Mouse (Mus musculus) gastrocnemius, postnatal 36 days (tissue): ENCODE measurements around the gene Srpk2. TPM values are rescaled to one million over a fixed set of nuclear protein-coding genes. Genes with fewer than 3 reads are reported as not detected.
"Not testable (repeated sequence)": the region's sequence is repeated elsewhere in the genome, so short reads cannot be mapped to it uniquely, and the experiment has no call there.

Experiments
- DNase-seq, 2 experiments: peaks; one replicate each; pipeline ENCODE4 v3.0.0; 2022
- intact Hi-C: fragments of 180-260 bp; cut with DNase I; formaldehyde crosslinking; loops from one replicate; pipeline ENCODE4 v1.15.1; 2025
- total RNA-seq, 2 experiments: library from RNA; stranded (reverse); gene quantifications; 2 replicates each; pipeline ENCODE4 v1.2.3; 2021

Srpk2 gene
- total RNA-seq, 2 experiments from 2014 or later: 22.2 to 30.2 TPM

DNA sequence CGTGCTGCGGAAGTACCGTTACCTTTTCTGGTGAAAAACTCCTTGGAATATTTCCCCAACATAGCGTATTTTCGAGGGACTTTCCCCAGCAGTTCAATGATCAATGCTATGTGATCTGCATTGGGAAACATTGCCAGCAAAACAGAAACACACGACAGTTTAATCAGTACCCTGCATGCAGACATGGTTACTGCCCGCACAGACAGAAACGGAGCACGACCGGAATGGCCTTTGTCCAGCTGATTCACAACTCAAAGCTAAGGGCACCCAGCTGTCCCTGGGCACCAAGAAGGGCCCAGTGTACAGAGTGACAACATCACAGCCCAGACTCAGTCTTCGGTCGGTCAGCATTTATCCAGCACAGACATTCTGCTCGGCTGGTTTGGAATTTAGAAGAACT is 170.9 kb downstream of the Srpk2 start:
- intact Hi-C loops: no loop called here

DNA sequence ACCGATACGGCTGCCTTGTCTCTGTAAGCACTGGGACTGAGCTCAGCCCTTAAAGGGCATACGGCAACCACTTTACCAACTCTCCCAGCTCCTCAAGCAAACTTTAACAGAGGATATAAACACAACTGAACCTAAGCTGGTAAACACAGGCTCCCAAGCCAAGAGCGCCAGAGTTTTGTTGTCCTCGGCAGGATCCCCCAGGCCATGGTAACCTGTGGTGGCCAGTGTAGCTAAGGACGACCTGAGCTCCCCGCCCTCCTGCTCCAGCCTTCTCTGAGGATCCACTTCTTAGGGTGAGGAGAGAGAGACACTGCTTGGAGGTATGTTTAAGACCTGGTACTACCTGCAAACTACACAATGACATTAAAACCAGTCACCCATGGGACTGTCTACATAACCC is 171.9 kb downstream of the Srpk2 start:
- no peak for DNase-seq
- intact Hi-C loops: no loop called here

More for the DNA sequence above, 170.9 kb downstream of the Srpk2 start:
- no peak for DNase-seq

- no peak for DNase-seq
- intact Hi-C loops: no loop called here
These were observed 173.0 kb downstream of the Srpk2 start for GRCm38 (mm10) chr5:23511456-23511855.

GRCm38 (mm10) chr5:23508630-23509029 is 175.8 kb downstream of the Srpk2 start:
- intact Hi-C loops: no loop called here

GRCm38 (mm10) chr5:23507210-23507609 is 177.2 kb downstream of the Srpk2 start:
- no peak for DNase-seq
- intact Hi-C loops: no loop called here

More at GRCm38 (mm10) chr5:23508630-23509029, 175.8 kb downstream of the Srpk2 start:
- no peak for DNase-seq

DNA sequence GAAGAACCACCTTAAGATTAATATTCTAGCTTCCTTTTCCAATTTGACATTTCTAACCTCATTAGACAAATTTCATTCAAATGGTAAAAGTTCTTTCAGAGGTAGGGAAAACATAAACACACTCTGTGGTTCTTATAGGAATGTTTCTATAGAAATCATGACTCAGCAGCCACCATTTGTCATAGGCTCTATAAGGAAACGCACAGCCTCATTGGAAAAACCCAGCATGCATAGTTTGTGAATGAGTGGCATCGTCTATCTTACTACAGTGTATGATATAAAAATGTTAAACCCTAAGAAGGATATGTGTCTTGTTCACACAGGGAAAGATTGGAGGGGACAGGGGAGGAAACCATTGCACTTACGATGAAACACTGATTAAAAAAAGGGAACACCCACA is 178.8 kb downstream of the Srpk2 start:
- no peak for DNase-seq
- intact Hi-C loops: no loop called here

- DNase-seq: no peak
- intact Hi-C loops: no loop called here
These were observed 182.0 kb downstream of the Srpk2 start for GRCm38 (mm10) chr5:23502317-23502937.

- intact Hi-C loops: no loop called here
- DNase-seq: no peak
These were observed 182.7 kb downstream of the Srpk2 start for GRCm38 (mm10) chr5:23501582-23502316.

DNA sequence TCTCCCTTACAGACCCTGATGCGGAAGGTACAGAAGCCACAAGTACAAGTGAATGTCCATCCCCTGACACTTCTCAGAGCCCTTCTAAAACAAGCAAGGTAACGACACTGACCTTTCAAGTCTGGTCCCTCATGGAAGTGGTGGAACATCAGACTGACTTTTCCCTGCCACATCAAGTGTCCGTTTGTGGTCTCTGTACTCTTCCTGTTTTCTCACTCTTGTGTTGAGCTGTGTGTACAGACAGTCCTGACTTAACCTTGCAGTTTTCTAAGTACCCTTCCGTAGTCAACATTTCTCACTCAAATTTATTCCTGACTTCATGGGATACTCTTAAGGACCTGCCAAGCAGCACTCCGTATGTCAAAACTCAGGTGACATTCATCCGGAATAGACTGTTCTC is 183.7 kb downstream of the Srpk2 start:
- intact Hi-C loops: no loop called here
- no peak for DNase-seq

GRCm38 (mm10) chr5:23499257-23499656 is 185.2 kb downstream of the Srpk2 start:
- no peak for DNase-seq
- intact Hi-C loops: no loop called here

DNA sequence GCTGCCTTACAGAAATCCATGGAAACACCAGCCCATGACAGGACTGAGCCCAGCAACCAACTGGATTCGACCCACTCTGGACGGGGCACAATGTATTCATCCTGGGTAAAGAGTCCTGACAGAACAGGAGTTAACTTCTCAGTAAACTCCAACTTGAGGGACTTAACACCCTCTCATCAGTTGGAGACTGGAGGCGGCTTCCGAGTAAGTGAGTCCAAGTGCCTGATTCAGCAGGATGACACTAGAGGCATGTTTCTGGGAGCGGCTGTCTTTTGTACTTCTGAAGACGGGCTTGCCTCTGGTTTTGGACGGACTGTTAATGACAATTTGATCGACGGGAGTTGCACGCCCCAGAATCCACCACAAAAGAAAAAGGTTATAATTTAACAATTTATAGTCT is 186.5 kb downstream of the Srpk2 start:
- intact Hi-C loops: no loop called here
- DNase-seq: no peak

GRCm38 (mm10) chr5:23496933-23497332 is 187.5 kb downstream of the Srpk2 start:
- intact Hi-C loops: no loop called here
- no peak for DNase-seq

- DNase-seq: no peak
- intact Hi-C loops: no loop called here
These were observed 188.0 kb downstream of the Srpk2 start for GRCm38 (mm10) chr5:23496396-23496795.

- DNase-seq: no peak
- intact Hi-C loops: no loop called here
These were observed 193.6 kb downstream of the Srpk2 start for GRCm38 (mm10) chr5:23490797-23491196.

DNA sequence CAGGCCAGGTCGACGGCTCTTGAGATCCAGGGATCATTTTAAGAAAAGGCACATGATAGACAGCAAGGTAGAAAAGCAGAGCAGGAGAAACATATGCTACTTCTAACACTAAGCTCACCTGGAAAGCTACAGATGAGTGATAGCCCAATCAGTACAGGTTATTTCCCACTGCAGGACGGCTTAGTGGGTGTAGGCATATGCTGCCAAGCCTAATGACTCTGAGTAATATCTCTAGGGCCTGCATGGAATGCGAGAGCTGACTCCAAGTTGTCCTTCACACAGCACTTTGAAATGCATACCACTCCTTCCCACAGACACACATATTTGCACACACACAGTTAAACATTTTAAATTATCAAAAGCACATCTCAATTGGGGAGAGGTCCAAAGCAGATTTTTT is 195.2 kb downstream of the Srpk2 start:
- intact Hi-C loops: no loop called here
- no peak for DNase-seq

DNA sequence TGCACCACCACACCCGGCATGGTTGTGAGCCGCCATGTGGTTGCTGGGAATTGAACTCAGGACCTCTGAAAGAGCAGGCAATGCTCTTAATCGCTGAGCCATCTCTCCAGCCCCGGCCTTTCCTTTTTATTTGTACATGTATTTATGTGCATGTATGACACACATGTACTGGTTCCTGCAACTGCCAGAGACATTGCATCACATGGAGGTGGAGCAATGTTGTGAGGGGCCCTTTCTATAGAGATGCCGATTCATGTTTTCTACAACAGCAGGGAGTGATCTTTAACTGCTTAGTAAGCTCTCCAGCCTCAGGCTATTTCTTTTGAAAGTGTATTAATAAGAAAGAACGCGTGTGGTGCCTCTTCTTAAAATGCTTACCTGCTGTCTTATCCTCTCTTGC is 200.6 kb downstream of the Srpk2 start:
- no peak for DNase-seq
- intact Hi-C loops: no loop called here

DNA sequence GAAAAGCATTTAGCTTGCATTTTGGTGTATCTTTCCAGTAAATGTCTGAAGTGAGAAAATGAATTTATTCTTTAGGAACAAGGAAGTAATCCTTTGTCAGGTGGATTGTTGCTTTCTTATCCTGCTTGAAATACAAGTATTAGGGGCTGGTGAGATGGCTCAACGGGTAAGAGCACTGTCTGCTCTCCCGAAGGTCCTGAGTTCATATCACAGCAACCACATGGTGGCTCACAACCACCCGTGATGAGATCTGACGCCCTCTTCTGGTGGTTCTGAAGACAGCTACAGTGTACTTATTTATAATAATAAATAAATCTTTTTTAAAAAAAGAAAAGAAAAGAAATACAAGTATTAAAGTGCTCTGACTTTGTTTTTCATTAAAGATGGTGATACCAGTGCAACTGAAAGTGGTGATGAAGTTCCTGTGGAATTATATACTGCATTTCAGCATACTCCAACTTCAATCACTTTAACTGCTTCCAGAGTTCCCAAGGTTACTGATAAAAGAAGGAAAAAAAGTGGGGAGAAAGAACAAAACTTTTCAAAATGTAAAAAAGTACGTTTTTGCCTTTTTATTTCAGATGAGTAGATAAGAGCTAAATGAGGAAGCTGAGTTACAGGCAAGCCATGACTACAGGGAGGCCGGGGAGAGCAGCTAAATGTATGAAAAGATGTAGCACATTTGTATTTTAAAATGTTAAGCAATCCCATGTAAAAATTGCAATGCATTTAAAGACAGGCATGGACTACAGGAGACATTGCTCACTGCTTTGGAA is 211.1 kb downstream of the Srpk2 start:
- DNase-seq: no peak
- intact Hi-C loops: loop anchor here (5.0 kb wide), 1 partner anchor 56 kb away; no protein-coding TSS in a partner anchor

DNA sequence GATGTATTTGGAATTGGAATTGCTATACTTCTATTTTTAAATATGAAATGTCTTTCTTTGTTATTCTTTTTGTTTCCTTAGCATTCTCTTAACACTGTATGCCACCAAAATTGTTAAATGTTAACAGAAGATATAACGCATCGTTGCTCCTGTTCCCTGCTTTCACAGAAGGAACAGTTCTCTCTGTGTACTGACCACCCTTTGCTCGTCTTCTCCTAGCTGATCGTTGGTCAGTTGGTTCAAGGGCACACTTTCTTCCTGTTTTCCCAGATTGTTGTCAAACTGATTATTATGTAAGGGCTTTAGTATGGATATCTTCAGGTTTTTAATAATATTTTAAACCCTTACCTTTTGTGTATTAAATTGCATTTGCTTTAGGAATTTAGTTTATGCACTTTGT is 217.9 kb downstream of the Srpk2 start:
- no peak for DNase-seq
- intact Hi-C loops: no loop called here

GRCm38 (mm10) chr5:23464743-23465142 is 219.7 kb downstream of the Srpk2 start:
- DNase-seq: no peak
- intact Hi-C loops: no loop called here

DNA sequence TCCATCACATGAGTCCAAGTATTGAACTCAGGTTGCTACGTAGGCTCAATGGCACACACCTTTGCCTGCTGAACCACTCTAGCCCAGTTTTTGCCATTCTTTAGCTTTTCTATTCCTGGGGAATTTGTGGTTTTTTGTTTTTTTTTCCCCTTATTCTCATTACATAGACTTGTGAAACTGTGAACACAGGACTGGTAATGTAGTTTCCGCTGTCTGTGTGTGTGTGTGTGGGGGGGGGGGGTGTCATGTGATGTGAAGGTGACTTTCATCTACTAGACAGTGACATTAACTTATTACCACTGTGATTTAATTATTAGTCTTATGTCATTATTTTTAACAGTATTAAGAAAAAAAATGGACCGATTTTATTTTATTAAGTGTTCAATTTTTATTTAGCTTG is 220.2 kb downstream of the Srpk2 start:
- DNase-seq: no peak
- intact Hi-C loops: no loop called here

DNA sequence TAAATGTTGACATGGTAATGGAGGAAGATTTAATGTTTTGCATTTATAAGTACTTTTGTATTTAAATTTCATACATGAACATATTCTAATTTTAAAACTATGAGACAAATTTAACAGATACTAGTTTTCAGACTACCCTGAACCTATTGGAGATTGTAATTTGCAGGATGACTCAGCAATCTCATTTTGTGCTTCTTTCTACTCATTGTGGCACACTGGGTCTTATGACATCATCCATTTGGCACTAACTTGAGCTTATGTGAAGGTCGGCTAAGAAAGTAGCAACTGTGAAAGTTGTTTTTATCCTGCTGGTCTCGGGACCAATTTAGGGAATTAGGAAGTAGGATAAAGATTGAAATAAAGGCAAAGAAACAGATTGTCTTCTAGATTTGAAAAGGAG is 222.7 kb downstream of the Srpk2 start:
- intact Hi-C loops: no loop called here
- no peak for DNase-seq

DNA sequence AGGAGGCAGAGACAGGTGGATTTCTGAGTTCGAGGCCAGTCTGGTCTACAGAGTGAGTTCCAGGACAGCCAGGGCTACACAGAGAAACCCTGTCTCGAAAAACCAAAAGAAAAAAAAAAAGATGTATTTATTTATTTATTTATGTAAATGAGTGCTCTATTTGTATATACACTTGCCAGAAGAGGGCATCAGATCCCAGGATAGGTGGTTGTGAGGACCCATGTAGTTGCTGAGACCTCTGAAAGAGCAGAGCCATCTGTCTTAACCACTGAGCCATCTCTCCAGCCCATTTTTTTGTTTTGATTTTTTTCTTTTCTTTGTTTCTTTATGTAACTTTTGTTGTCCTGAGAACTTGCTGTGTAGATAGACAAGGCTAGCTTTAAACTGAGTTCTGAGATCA is 230.9 kb downstream of the Srpk2 start:
- intact Hi-C loops, DNase-seq: not testable (repeated sequence)
